Mouse (Mus musculus) lung, embryonic 14.5 days (tissue): Measurements from ENCODE around the gene Dact1. TPM values are rescaled to one million over a fixed set of nuclear protein-coding genes. Genes with fewer than 3 reads are reported as not detected.

Experiments
- ATAC-seq: fragments of 200-750 bp; cut with Nextera tagmentation; 2 replicates; pipeline ENCODE4 v1.8.0; 2017; ENCODE audit warnings: mild to moderate bottlenecking, moderate TSS enrichment, moderate library complexity; ENCODE audit not compliant: insufficient read depth
- DNase-seq: peaks from one replicate; pipeline ENCODE4 v3.0.0-alpha.2; 2015
- H3K27ac ChIP-seq: fragments of 300-500 bp; sonication (generic); 2 replicates; pipeline ENCODE4 v1.5.1; 2014; ENCODE audit warnings: low read depth, mild to moderate bottlenecking, moderate library complexity
- H3K27me3 ChIP-seq: fragments of 300-500 bp; sonication (generic); 2 replicates; pipeline ENCODE4 v1.6.1; 2014; ENCODE audit warnings: low read length, control low read depth; ENCODE audit not compliant: insufficient read depth
- H3K36me3 ChIP-seq: fragments of 300-500 bp; sonication (generic); 2 replicates; pipeline ENCODE4 v1.6.1; 2014; ENCODE audit warnings: control low read depth; ENCODE audit not compliant: insufficient read depth
- H3K4me1 ChIP-seq: fragments of 300-500 bp; sonication (generic); 2 replicates; pipeline ENCODE4 v1.6.1; 2014; ENCODE audit warnings: antibody characterized with exemption, control low read depth; ENCODE audit not compliant: insufficient read depth
- H3K4me2 ChIP-seq: fragments of 300-500 bp; sonication (generic); 2 replicates; pipeline ENCODE4 v1.6.1; 2014; ENCODE audit warnings: mild to moderate bottlenecking
- H3K4me3 ChIP-seq: fragments of 300-500 bp; sonication (generic); 2 replicates; pipeline ENCODE4 v1.5.1; 2014; ENCODE audit warnings: low read depth, low read length
- H3K9ac ChIP-seq: fragments of 300-500 bp; sonication (generic); 2 replicates; pipeline ENCODE4 v1.6.1; 2014
- H3K9me3 ChIP-seq: fragments of 300-500 bp; sonication (generic); 2 replicates; pipeline ENCODE4 v1.6.1; 2016; ENCODE audit warnings: low read depth, low read length, control low read depth
- CTCF ChIP-seq: IDR thresholded peaks from 2 replicates; pipeline ENCODE4 v1.5.1; 2016; ENCODE audit warnings: antibody characterized with exemption, low read depth
- WGBS: fragments of 180-500 bp; shearing (Covaris S2); extraction: QIAGEN DNeasy Blood & Tissue Kit; methylation state at CpG from one replicate; pipeline ENCODE4 v1.1.7; 2014; 5-methylcytosine and 5-hydroxymethylcytosine counted together
- polyA plus RNA-seq: library from polyadenylated mRNA; unstranded; fragments of >200 nt; fragmentation: Nextera tagmentation; extraction: Ambion mirVana; gene quantifications from 2 replicates; pipeline ENCODE4 v1.2.1, GENCODE M21; 2014

Gene Dact1
- polyA plus RNA-seq = 9.0 and 10.4 TPM in 2 replicates

DNA sequence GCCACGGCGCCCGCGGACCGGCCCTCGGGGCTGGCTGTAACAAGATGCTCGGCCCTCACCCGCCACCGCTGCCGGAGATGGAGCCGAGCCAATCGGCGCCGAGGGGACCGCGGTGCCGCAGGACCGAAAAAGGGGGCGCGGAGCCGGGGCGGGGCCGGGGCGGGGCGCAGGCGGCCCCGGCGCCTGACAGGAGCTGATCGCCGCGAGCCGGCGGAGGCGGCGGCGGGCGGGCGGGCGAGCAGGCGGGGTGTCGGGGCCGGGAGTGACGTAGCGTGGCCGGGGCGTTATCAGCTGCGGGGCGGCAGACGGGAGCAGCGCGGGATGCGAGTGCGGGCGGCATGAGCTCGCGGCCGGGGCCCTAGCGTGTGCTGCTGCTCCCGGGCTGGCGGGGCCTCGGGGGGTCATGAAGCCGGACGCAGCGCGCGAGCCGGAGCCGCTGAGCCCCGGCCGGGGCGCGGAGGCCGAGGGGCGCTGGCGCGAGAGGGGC lies at the start of gene Dact1:
Gene Dact1, plus strand, starts transcription at position 304 of the 487 bp plus-strand sequence.
- under 1% methylated on average over 44 of the region's 76 CpGs for WGBS
- DNase-seq (peak; percentile 87), ATAC-seq (peak; percentile 83)
- Histone ChIP-seq H3K4me1 (no peaks in the 10 kb centered on the region), H3K27ac (peak within 1 kb of the TSS; percentile 90), H3K27me3 (no peaks in the 10 kb centered on the region), H3K4me3 (peak within 1 kb of the TSS; percentile 89), H3K4me2 (peak within 1 kb of the TSS; percentile 78), H3K36me3 (peaks cover 16% of the 10 kb centered on the region; the same call in 1 of the 2 replicates), H3K9me3 (no peaks in the 10 kb centered on the region), H3K9ac (peak within 1 kb of the TSS; percentile 85)
- no peak for TF ChIP-seq CTCF

DNA sequence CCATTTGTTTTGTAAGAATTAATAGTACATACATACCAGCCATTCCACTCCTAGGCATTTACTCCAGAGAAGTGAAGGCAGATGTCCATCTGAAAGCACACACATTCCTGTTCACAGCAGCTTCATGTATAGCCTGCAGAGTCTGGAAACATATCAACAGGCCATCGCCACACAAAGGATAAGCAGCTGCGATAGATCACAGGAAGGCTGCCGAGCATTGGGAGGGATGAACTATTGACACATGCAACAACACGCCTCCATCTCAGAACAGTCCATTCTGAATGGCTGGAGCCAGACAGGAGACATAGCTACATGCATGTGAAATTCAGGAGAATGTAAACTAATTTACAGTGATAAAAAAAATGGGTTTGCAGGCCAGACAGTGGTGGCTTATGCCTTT lies 45.5 kb upstream of the Dact1 start:
- ATAC-seq (no peak), DNase-seq (peak; percentile 49)
- no peak overlapping the region for H3K4me3 ChIP-seq

DNA sequence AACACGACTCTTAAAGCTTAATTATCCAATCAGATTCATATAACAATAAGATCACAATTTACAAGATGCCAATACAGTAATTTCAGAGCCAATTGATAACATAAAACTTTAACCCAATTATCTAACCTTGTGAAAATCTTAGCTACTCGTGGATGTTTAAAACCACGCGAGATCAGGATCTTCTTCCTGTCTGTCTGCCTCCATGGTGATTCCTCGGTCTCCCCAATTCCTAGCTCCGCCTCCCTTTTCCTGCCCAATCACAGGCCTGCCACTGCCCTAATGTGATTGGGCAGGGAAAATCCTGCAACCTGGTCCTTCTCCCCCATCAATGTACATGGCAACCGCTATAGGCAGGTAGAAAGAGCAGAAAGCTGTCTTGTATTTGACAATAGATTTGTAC lies 40.3 kb upstream of the Dact1 start:
- Histone ChIP-seq H3K36me3 (no peaks in the 10 kb centered on the region), H3K4me3 (no peak overlapping the region), H3K27ac (no peak overlapping the region), H3K4me1 (no peaks in the 10 kb centered on the region), H3K9ac (no peak overlapping the region), H3K9me3 (no peaks in the 10 kb centered on the region), H3K27me3 (no peaks in the 10 kb centered on the region), H3K4me2 (no peak overlapping the region)
- TF ChIP-seq CTCF = no peak
- WGBS = 86% methylated on average over 7 of the region's 7 CpGs
- ATAC-seq (no peak), DNase-seq (no peak)

More for the DNA sequence above, 45.5 kb upstream of the Dact1 start:
- no peaks in the 10 kb centered on the region for H3K36me3 ChIP-seq
- H3K27ac ChIP-seq = no peak overlapping the region
- WGBS = 52% methylated on average over 4 of the region's 4 CpGs
- no peak overlapping the region for H3K9ac ChIP-seq
- H3K9me3 ChIP-seq = peaks cover 5% of the 10 kb centered on the region; the same call in 1 of the 2 replicates
- H3K27me3 ChIP-seq = no peaks in the 10 kb centered on the region
- no peaks in the 10 kb centered on the region for H3K4me1 ChIP-seq
- no peak overlapping the region for H3K4me2 ChIP-seq
- TF ChIP-seq CTCF = no peak

DNA sequence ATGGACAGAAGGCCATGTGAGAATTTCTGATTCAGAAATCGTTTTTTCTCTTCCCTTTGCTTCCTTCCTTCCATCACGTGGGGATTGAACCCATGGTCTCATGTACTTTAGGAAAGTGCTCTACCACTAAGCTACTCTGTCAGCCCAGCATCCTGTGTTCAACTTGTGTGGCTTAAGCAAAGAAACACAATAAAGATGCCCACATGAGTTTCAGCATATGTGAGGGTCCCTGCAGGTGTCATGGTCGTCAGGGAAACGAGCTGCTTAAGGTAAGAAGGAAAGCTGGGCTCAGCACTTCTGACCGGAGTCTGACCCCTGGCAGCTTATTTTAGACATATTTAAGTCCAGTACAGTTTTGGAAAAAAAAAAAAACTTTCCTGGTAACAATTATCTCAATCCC lies 38.6 kb upstream of the Dact1 start:
- H3K9ac ChIP-seq = no peak overlapping the region
- no peaks in the 10 kb centered on the region for H3K36me3 ChIP-seq
- no peak for TF ChIP-seq CTCF
- no peaks in the 10 kb centered on the region for H3K9me3 ChIP-seq
- DNase-seq (no peak), ATAC-seq (no peak)
- H3K4me1 ChIP-seq = no peaks in the 10 kb centered on the region
- no peak overlapping the region for H3K27ac ChIP-seq
- no peak overlapping the region for H3K4me3 ChIP-seq
- no peaks in the 10 kb centered on the region for H3K27me3 ChIP-seq
- no peak overlapping the region for H3K4me2 ChIP-seq
- 71% methylated on average over 5 of the region's 5 CpGs for WGBS

DNA sequence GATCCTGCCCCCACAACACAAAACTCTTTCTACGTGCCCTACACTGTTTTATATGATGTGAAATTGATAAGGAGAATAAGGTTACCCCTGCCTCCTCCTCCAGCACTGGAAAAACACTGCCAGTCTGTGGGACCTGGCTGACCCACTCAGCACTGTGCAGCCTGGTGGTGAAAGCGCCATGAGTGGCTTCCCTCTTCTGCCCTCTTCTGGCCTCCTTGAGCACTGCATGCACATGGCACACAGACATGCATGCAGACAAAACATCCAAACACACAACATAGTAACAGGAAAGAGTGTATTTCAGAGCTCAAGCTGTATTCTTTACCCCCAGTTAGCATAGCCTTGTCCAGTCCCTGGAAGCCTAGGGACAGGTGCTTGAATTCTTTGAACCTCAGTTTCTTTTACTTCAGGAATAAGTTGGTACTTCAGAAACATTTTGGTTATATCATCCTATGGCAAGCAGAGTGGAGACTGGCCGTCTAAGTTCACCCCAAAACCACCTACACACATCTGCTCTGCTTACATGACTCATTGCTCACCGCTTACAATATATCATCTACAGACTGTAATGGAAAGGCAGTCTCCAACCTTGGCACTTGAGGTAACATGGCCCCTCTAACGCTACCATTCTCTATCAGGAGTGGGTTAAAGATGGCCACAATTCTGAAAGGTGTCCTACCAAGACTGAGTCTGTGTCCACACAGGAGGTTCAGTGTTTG lies 35.0 kb upstream of the Dact1 start:
- Histone ChIP-seq H3K36me3 (no peaks in the 10 kb centered on the region), H3K4me2 (no peak overlapping the region), H3K4me3 (no peak overlapping the region), H3K9ac (no peak overlapping the region), H3K27ac (no peak overlapping the region), H3K9me3 (no peaks in the 10 kb centered on the region), H3K27me3 (no peaks in the 10 kb centered on the region), H3K4me1 (no peaks in the 10 kb centered on the region)
- WGBS = 91% methylated on average over 5 of the region's 5 CpGs
- peak; percentile 54 for TF ChIP-seq CTCF
- ATAC-seq (no peak), DNase-seq (no peak)

DNA sequence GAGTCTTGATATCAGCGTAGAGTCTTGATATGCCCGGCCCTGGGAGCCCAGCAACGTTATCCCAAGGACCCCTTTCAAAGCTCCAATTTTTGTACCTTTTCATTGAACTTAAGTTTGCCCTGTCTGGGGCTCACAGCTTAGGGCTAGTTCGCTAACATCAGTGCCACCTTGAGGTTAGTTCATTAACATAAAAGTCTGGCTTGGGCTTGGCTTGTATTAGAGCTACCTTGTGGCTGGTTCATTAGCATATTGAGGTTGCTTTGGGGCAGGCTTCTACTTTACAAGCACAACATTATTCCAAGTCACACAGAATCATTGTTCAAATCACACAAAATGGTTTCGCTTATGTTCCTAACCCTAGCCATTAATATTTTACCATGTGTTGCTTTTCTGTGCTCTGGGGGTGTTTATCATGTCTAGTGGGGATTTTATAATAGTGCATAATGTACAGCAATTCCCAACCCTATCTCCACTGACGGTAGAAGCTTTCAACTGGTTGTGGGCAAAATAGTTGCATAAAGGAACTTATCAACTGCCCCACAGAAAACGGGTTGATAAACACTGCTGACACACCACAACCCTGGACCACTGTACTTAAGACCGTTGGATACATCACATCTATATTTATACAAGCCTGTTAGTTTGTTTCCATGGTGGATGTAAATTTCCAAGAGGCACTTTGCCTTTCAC lies 33.6 kb upstream of the Dact1 start:
- 74% methylated on average over 8 of the region's 8 CpGs for WGBS
- H3K27ac ChIP-seq = no peak overlapping the region
- no peak for ATAC-seq
- no peak overlapping the region for H3K4me2 ChIP-seq
- H3K9ac ChIP-seq = no peak overlapping the region
- DNase-seq = no peak
- H3K27me3 ChIP-seq = no peaks in the 10 kb centered on the region
- H3K4me3 ChIP-seq = no peak overlapping the region
- no peak for TF ChIP-seq CTCF
- H3K4me1 ChIP-seq = no peaks in the 10 kb centered on the region
- H3K9me3 ChIP-seq = no peaks in the 10 kb centered on the region
- no peaks in the 10 kb centered on the region for H3K36me3 ChIP-seq
